Mouse (Mus musculus): ENCODE measurements around the gene Gnpat.
A peak's percentile ranks its signal among the peaks of the same experiment; 100 is the strongest.

Gene Gnpat

GRCm38 (mm10) chr8:124898251-124898905, 35.5 kb downstream of the Gnpat start:
- no peak for DNase-seq (ENCODE audit: low spot score)

- DNase-seq (ENCODE audit: low spot score) = no peak
Measured at GRCm38 (mm10) chr8:124903198-124903597, 40.4 kb downstream of the Gnpat start.

GRCm38 (mm10) chr8:124905482-124905881, 42.6 kb downstream of the Gnpat start:
- no peak for DNase-seq (ENCODE audit: low spot score)

- DNase-seq (ENCODE audit: low spot score) = no peak
Measured at GRCm38 (mm10) chr8:124909936-124910335, 47.1 kb downstream of the Gnpat start.

GRCm38 (mm10) chr8:124910349-124910748, 47.5 kb downstream of the Gnpat start:
- no peak for DNase-seq (ENCODE audit: low spot score)

GRCm38 (mm10) chr8:124911938-124912872, 49.4 kb downstream of the Gnpat start:
- DNase-seq (ENCODE audit: low spot score) = no peak

- no peak for DNase-seq (ENCODE audit: low spot score)
Measured at GRCm38 (mm10) chr8:124914061-124914460, 51.2 kb downstream of the Gnpat start.

- no peak for DNase-seq (ENCODE audit: low spot score)
Measured at GRCm38 (mm10) chr8:124917741-124918484, 55.1 kb downstream of the Gnpat start.

GRCm38 (mm10) chr8:124921369-124922279, 58.8 kb downstream of the Gnpat start:
- DNase-seq (ENCODE audit: low spot score) = peak; percentile 40

- DNase-seq (ENCODE audit: low spot score) = no peak
Measured at GRCm38 (mm10) chr8:124922490-124923089, 59.8 kb downstream of the Gnpat start.

GRCm38 (mm10) chr8:124923971-124924652, 61.3 kb downstream of the Gnpat start:
- DNase-seq (ENCODE audit: low spot score) = no peak

GRCm38 (mm10) chr8:124925544-124926266, 62.9 kb downstream of the Gnpat start:
- DNase-seq (ENCODE audit: low spot score) = no peak

GRCm38 (mm10) chr8:124926351-124926771, 63.5 kb downstream of the Gnpat start:
- DNase-seq (ENCODE audit: low spot score) = peak; percentile 41

GRCm38 (mm10) chr8:124929006-124929405, 66.2 kb downstream of the Gnpat start:
- DNase-seq (ENCODE audit: low spot score) = no peak

GRCm38 (mm10) chr8:124930086-124930485, 67.3 kb downstream of the Gnpat start:
- no peak for DNase-seq (ENCODE audit: low spot score)

GRCm38 (mm10) chr8:124930649-124931048, 67.8 kb downstream of the Gnpat start:
- no peak for DNase-seq (ENCODE audit: low spot score)

GRCm38 (mm10) chr8:124932435-124932834, 69.6 kb downstream of the Gnpat start:
- no peak for DNase-seq (ENCODE audit: low spot score)

GRCm38 (mm10) chr8:124935116-124935515, 72.3 kb downstream of the Gnpat start:
- no peak for DNase-seq (ENCODE audit: low spot score)

GRCm38 (mm10) chr8:124936699-124937098, 73.9 kb downstream of the Gnpat start:
- DNase-seq (ENCODE audit: low spot score) = no peak

- no peak for DNase-seq (ENCODE audit: low spot score)
Measured at GRCm38 (mm10) chr8:124937293-124937692, 74.5 kb downstream of the Gnpat start.
